Mouse (Mus musculus) midbrain, embryonic 14.5 days (tissue): Measurements from ENCODE around the gene Frmd4a. TPM values are rescaled to one million over a fixed set of nuclear protein-coding genes. Genes with fewer than 3 reads are reported as not detected.

Experiments used
- ATAC-seq: fragments of 200-750 bp; cut with Nextera tagmentation; 2 replicates; pipeline ENCODE4 v1.8.0; 2017; ENCODE audit warnings: moderate number of reproducible peaks, moderate library complexity; ENCODE audit not compliant: low FRiP score, low TSS enrichment
- DNase-seq: peaks from one replicate; pipeline ENCODE4 v3.0.0-alpha.2; 2015
- H3K27ac ChIP-seq: fragments of 300-500 bp; sonication (generic); replicated peaks from 2 replicates; pipeline ENCODE4 v1.5.1; 2014; ENCODE audit warnings: mild to moderate bottlenecking, low read depth, low read length, moderate library complexity
- H3K27me3 ChIP-seq: fragments of 300-500 bp; sonication (generic); 2 replicates; pipeline ENCODE4 v1.6.1; 2014; ENCODE audit warnings: low read length, control low read depth, mixed read lengths; ENCODE audit not compliant: control insufficient read depth, insufficient read depth
- H3K36me3 ChIP-seq: fragments of 300-500 bp; sonication (generic); 2 replicates; pipeline ENCODE4 v1.6.1; 2014; ENCODE audit warnings: low read length, control low read depth; ENCODE audit not compliant: control insufficient read depth, insufficient read depth
- H3K4me1 ChIP-seq: fragments of 300-500 bp; sonication (generic); 2 replicates; pipeline ENCODE4 v1.6.1; 2014; ENCODE audit warnings: mild to moderate bottlenecking, antibody characterized with exemption, low read length, control low read depth; ENCODE audit not compliant: control insufficient read depth, insufficient read depth
- H3K4me2 ChIP-seq: fragments of 300-500 bp; sonication (generic); 2 replicates; pipeline ENCODE4 v1.6.1; 2014; ENCODE audit warnings: mild to moderate bottlenecking, low read length, moderate library complexity
- H3K4me3 ChIP-seq: fragments of 300-500 bp; sonication (generic); replicated peaks from 2 replicates; pipeline ENCODE4 v1.5.1; 2014; ENCODE audit warnings: low read depth, low read length
- H3K9ac ChIP-seq: fragments of 300-500 bp; sonication (generic); replicated peaks from 2 replicates; pipeline ENCODE4 v1.6.1; 2014; ENCODE audit warnings: mild to moderate bottlenecking, low read length, moderate library complexity
- H3K9me3 ChIP-seq: fragments of 300-500 bp; sonication (generic); 2 replicates; pipeline ENCODE4 v1.6.1; 2016; ENCODE audit warnings: low read length, control low read depth, mixed read lengths; ENCODE audit not compliant: control insufficient read depth
- WGBS: fragments of 180-500 bp; shearing (Covaris S2); extraction: QIAGEN DNeasy Blood & Tissue Kit; methylation state at CpG from one replicate; pipeline ENCODE4 v1.1.7; 2014; 5-methylcytosine and 5-hydroxymethylcytosine counted together
- polyA plus RNA-seq: library from polyadenylated mRNA; unstranded; fragments of >200 nt; fragmentation: Nextera tagmentation; extraction: Ambion mirVana; gene quantifications from 2 replicates; pipeline ENCODE4 v1.2.1, GENCODE M21; 2014

Frmd4a gene
- polyA plus RNA-seq, 1 experiment from 2014 or later, result 68.4 TPM

DNA sequence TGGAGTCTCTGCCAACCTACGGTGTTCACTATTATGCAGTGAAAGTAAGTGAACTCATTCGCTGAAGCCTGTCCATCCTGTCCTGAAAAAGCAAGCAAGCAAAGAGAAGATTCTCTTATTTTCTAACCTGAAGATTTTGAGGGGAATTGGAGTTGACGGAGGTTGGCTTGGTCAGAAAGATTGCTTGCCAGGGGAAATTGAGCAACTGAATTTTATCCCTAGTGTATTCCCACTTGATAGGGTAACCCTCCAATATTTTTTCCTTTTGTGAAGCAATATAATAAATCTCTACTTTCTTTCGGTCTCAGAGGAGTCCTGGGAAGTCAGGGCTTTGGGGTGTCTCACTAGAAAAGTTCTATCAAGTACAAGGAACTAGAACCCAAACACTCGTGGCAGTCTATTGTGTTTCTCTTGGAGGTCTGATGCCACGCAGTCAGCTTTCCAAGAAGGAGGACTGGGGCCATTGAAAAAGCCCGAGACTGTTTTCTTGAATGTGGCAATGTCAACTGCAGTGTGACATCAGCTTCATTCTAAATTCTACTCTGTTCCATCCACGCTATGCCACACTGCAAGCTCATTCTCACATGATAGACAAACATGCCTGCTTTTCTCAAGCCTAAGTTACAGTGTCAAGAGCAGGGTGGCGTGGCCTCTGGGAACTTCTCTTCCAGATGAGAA is 517.8 kb downstream of the Frmd4a start:
- Histone ChIP-seq H3K4me2 (no peak overlapping the region), H3K4me1 (0 out of 2 replicates have a peak, but pooled peaks cover 4% of the 10 kb centered on the region), H3K4me3 (no peak overlapping the region), H3K27me3 (no peaks in the 10 kb centered on the region), H3K9me3 (no peaks in the 10 kb centered on the region), H3K9ac (no peak overlapping the region), H3K36me3 (peaks cover 75% of the 10 kb centered on the region), H3K27ac (no peak overlapping the region)
- 93% methylated on average over 9 of the region's 9 CpGs for WGBS
- ATAC-seq, result no peak
- no peak for DNase-seq

DNA sequence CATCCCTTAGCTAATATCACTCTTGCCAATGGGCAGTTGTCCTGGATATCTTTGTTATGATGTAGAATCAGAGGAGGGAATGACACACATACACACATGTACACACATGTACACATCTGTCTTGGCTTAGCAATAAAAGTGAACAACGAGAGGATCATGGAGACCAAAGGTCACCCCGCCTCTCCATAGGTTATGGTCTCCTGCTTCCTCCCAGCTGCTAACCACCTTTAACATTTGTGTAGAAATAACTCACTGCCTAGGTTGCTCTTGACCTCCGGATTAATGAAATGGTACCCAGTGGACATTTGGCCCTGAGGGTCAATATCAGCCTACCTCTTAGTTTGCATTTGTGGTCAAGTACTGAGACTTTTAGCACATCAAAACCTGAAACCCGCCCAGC is 523.8 kb downstream of the Frmd4a start:
- Histone ChIP-seq H3K9ac (no peak overlapping the region), H3K4me3 (no peak overlapping the region), H3K4me2 (no peak overlapping the region), H3K36me3 (peaks cover 48% of the 10 kb centered on the region), H3K4me1 (peaks cover 40% of the 10 kb centered on the region), H3K9me3 (no peaks in the 10 kb centered on the region), H3K27ac (peak overlapping the region; percentile 77), H3K27me3 (no peaks in the 10 kb centered on the region)
- no peak for ATAC-seq
- WGBS, result 18% methylated on average over 4 of the region's 4 CpGs
- no peak for DNase-seq

DNA sequence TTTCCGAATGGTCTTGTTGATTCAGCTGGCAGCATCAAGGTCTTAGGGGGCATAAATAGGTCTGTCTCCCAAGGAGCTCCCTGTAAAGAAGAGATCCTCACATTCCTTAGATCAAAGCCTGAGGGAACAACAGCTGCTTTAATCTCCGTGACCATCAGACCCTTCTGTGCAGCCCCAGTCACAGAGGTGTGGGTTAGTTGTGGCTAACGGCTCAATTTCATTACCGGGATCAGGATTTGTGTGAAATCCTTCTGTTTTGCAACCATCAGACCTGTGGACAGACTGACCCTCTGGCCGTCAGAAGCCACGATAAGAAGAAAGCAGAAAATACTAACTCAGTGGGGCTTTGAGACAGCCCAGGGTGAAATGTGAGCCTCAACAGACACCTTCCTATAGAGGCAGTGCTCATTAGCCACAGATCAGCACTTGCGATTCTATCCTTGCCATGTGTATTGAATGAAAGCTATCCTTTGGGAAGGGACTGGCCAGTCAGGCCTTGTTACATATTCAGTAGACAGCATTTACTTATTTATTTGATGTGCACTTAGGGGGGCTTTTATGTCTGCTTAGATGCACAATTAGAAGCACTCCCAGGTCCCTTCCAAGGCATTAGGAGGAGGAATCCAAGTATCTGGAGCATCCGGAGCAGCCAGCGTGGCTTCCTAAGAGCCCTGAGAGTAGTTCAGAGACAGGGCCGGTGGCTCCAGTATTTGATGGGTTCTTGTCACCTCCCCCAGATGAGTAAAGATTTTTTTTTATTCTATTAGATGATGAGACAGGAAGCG is 524.5 kb downstream of the Frmd4a start:
- no peaks in the 10 kb centered on the region for H3K27me3 ChIP-seq
- peaks cover 43% of the 10 kb centered on the region for H3K36me3 ChIP-seq
- peaks cover 40% of the 10 kb centered on the region for H3K4me1 ChIP-seq
- H3K4me3 ChIP-seq, result no peak overlapping the region
- peak overlapping the region; percentile 7 for H3K4me2 ChIP-seq
- H3K27ac ChIP-seq, result peak overlapping the region; percentile 77
- peak; percentile 60 for DNase-seq
- H3K9ac ChIP-seq, result no peak overlapping the region
- 6% methylated on average over 11 of the region's 11 CpGs for WGBS
- no peaks in the 10 kb centered on the region for H3K9me3 ChIP-seq
- peak; percentile 49; the same call in 1 of the 2 replicates for ATAC-seq

DNA sequence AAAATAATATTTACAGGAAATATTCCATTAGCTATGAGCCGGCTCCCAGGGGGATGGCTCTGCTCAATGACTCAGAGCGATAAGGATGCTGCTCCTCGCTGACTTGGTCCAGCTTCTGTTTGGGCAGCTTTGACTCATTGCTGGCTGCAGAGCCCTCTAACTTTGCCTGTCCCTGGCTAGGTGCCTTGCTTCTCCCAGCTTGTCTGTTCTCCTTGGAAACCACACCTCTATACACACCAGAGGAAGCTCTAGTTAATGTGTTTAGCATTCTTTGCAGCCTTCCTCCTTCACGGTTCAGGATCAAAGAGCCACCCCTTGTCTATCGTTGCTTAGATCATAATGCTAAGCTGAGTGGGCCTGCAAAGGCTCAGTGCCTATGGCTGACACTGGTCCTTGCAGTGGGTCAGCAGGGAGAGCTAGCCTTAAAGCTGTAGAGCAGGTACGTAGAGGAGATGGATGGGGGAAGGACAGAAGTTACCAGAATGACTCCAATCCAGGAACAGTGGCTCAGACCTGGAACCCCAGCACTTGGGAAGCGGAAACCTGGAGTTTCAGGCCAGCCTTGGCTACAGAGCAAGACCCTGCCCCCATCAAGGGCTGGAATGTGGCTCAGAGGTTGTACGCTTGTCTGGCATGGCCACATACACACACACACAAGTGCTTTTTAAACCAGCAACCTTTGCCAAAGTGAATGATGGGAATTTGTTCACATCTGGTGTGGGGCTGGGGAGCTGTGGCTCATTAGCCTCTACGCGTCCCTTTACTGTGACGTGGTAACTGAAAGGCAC is 525.3 kb downstream of the Frmd4a start:
- no peak overlapping the region for H3K9ac ChIP-seq

DNA sequence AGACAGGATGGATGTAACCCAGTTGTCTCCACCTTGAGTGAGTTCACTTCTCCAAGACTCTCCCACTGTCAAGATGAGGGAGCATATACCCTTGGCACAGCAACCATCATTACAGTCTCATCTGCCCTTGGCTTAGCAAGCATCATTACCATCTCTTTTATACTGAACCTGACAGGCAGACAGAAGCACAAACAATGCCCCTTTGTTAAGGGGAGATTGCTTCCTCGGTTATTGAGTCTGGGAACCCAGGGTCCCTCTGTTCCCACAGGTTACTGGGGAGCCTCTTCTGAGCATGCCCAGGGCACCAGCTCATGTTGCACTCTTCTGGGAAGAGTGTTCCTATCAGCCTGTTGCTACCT is 525.9 kb downstream of the Frmd4a start:
- Histone ChIP-seq H3K27me3 (no peaks in the 10 kb centered on the region), H3K4me3 (no peak overlapping the region), H3K9me3 (no peaks in the 10 kb centered on the region), H3K9ac (no peak overlapping the region), H3K4me1 (peaks cover 40% of the 10 kb centered on the region), H3K36me3 (peaks cover 34% of the 10 kb centered on the region), H3K27ac (peak overlapping the region; percentile 77), H3K4me2 (no peak overlapping the region)
- DNase-seq (no peak), ATAC-seq (peak; percentile 25; the same call in 1 of the 2 replicates)
- WGBS, result 4% methylated on average over 1 of the region's 1 CpGs

More for the DNA sequence above, 525.3 kb downstream of the Frmd4a start:
- Histone ChIP-seq H3K9me3 (no peaks in the 10 kb centered on the region), H3K27me3 (no peaks in the 10 kb centered on the region), H3K4me3 (no peak overlapping the region), H3K4me1 (peaks cover 40% of the 10 kb centered on the region), H3K27ac (peak overlapping the region; percentile 77), H3K4me2 (no peak overlapping the region), H3K36me3 (peaks cover 39% of the 10 kb centered on the region)
- 21% methylated on average over 11 of the region's 11 CpGs for WGBS
- ATAC-seq, result peak; percentile 21; the same call in 1 of the 2 replicates
- peak; percentile 69 for DNase-seq

DNA sequence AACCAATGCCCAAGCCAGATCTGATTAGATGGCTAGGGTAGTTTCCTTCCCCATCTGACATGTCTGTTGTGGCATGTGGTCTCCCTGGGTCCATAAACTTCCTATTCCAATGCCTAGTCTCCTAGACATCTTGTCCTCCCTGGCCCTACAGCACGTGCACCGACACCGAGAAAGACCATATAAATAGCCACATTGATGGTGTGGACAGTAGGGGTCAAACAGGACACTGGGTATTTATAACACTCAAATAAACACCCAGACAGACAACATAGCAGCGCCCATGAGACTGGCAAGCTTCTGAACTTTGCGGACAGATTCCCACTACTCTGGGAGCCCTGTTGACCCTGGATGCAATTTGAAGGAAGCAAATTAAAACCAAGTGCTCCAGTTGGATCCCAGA is 526.8 kb downstream of the Frmd4a start:
- H3K4me1 ChIP-seq, result peaks cover 40% of the 10 kb centered on the region
- no peak overlapping the region for H3K4me3 ChIP-seq
- 90% methylated on average over 5 of the region's 5 CpGs for WGBS
- H3K9ac ChIP-seq, result no peak overlapping the region
- DNase-seq, result no peak
- no peaks in the 10 kb centered on the region for H3K9me3 ChIP-seq
- no peak for ATAC-seq
- H3K27me3 ChIP-seq, result no peaks in the 10 kb centered on the region
- H3K27ac ChIP-seq, result no peak overlapping the region; the same call in 1 of the 2 replicates
- H3K36me3 ChIP-seq, result peaks cover 37% of the 10 kb centered on the region
- H3K4me2 ChIP-seq, result no peak overlapping the region

DNA sequence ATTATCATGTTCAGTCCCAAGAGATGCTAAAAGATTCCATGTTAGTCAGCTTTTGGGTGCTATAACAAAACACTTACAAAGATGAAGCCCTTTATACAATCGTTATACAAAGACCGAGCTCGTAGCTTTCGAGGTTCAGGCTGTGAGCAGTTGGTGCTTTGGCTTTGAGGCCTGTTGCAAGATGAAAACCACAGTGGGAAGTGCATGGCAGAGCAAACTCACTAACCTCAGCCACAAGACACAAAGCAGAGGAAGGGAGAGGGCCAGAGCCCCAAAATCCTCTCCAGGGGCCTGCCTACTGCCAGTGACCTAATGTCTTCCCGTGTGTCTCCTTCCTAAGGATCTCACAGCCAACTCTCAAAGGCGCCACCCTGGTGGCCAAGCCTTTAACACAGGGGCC is 527.7 kb downstream of the Frmd4a start:
- H3K9me3 ChIP-seq, result no peaks in the 10 kb centered on the region
- peaks cover 36% of the 10 kb centered on the region for H3K4me1 ChIP-seq
- ATAC-seq (no peak), DNase-seq (no peak)
- peaks cover 41% of the 10 kb centered on the region for H3K36me3 ChIP-seq
- no peaks in the 10 kb centered on the region for H3K27me3 ChIP-seq
- H3K9ac ChIP-seq, result no peak overlapping the region
- H3K4me3 ChIP-seq, result no peak overlapping the region
- 78% methylated on average over 6 of the region's 6 CpGs for WGBS
- H3K27ac ChIP-seq, result no peak overlapping the region
- H3K4me2 ChIP-seq, result no peak overlapping the region

DNA sequence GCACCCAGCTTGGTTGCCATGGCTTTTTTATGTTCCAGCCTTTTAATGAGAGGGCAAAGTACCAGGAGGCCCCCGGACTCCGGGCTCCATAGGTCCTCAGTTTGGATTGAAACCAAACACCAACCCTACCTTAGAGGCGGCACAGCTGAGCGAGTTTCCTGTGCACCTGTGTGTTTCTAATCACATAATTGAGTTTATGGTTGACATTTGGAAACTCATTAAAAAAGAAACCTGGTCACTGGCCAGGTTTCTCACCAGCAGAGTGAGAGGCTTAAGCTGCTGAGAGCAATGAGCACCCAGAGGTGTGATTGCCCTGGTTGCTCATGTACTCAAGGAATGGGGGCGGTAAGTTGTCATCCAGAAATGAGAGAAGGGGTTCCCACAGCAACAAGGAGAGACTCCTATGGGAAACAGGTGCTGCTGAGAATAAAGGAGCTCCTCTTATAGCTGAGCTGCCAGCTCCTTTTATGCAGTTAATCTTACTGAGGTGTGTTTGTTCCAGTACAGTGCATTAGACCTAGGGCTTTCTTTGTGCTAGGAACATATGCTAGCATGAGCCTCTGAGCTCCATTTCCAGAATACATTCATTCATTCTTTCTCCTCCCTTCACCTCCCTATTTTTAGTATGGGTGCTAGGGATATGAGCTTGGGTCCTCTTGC is 529.6 kb downstream of the Frmd4a start:
- Histone ChIP-seq H3K27ac (no peak overlapping the region), H3K9me3 (no peaks in the 10 kb centered on the region), H3K9ac (no peak overlapping the region), H3K4me3 (no peak overlapping the region), H3K27me3 (no peaks in the 10 kb centered on the region), H3K4me1 (peaks cover 20% of the 10 kb centered on the region), H3K4me2 (no peak overlapping the region), H3K36me3 (peaks cover 50% of the 10 kb centered on the region)
- 90% methylated on average over 5 of the region's 5 CpGs for WGBS
- no peak for ATAC-seq
- no peak for DNase-seq
